Mouse (Mus musculus): ENCODE measurements around the gene Plaur. TPM values are rescaled to one million over a fixed set of nuclear protein-coding genes. Genes with fewer than 3 reads are reported as not detected.
A peak's percentile ranks its signal among the peaks of the same experiment; 100 is the strongest.

Plaur gene
- 1 to 10 TPM; 1.7 to 9.2 (median 2.6) TPM for total RNA-seq (2022)

GRCm38 (mm10) chr7:24462388-24463319, at the start of gene Plaur:
Gene Plaur (plus strand): TSS chr7:24462484.
- peak; percentile 71 for DNase-seq (ENCODE audit: low spot score)

GRCm38 (mm10) chr7:24413630-24414029, 48.7 kb upstream of the Plaur start:
- DNase-seq (ENCODE audit: low spot score), result no peak

GRCm38 (mm10) chr7:24415261-24415660, 47.0 kb upstream of the Plaur start:
- no peak for DNase-seq (ENCODE audit: low spot score)

GRCm38 (mm10) chr7:24419579-24419978, 42.7 kb upstream of the Plaur start:
- DNase-seq (ENCODE audit: low spot score), result no peak

GRCm38 (mm10) chr7:24421648-24422047, 40.6 kb upstream of the Plaur start:
- DNase-seq (ENCODE audit: low spot score), result no peak

GRCm38 (mm10) chr7:24422251-24422650, 40.0 kb upstream of the Plaur start:
- DNase-seq (ENCODE audit: low spot score), result no peak

GRCm38 (mm10) chr7:24423107-24423763, 39.0 kb upstream of the Plaur start:
- no peak for DNase-seq (ENCODE audit: low spot score)

GRCm38 (mm10) chr7:24423956-24424732, 38.1 kb upstream of the Plaur start:
- DNase-seq (ENCODE audit: low spot score), result peak; percentile 46

- DNase-seq (ENCODE audit: low spot score), result no peak
Observed at GRCm38 (mm10) chr7:24425919-24426318, 36.4 kb upstream of the Plaur start.

GRCm38 (mm10) chr7:24427168-24427567, 35.1 kb upstream of the Plaur start:
- DNase-seq (ENCODE audit: low spot score), result no peak

GRCm38 (mm10) chr7:24428725-24429124, 33.6 kb upstream of the Plaur start:
- DNase-seq (ENCODE audit: low spot score), result no peak

- peak; percentile 20 for DNase-seq (ENCODE audit: low spot score)
Observed at GRCm38 (mm10) chr7:24429413-24430112, 32.7 kb upstream of the Plaur start.

GRCm38 (mm10) chr7:24430551-24431345, 31.5 kb upstream of the Plaur start:
- no peak for DNase-seq (ENCODE audit: low spot score)

GRCm38 (mm10) chr7:24431713-24432112, 30.6 kb upstream of the Plaur start:
- DNase-seq (ENCODE audit: low spot score), result no peak

- DNase-seq (ENCODE audit: low spot score), result no peak
Observed at GRCm38 (mm10) chr7:24435305-24435704, 27.0 kb upstream of the Plaur start.

GRCm38 (mm10) chr7:24437981-24438380, 24.3 kb upstream of the Plaur start:
- DNase-seq (ENCODE audit: low spot score), result no peak

- DNase-seq (ENCODE audit: low spot score), result no peak
Observed at GRCm38 (mm10) chr7:24439191-24439590, 23.1 kb upstream of the Plaur start.

GRCm38 (mm10) chr7:24439891-24440290, 22.4 kb upstream of the Plaur start:
- DNase-seq (ENCODE audit: low spot score), result no peak

- peak; percentile 65 for DNase-seq (ENCODE audit: low spot score)
Observed at GRCm38 (mm10) chr7:24441785-24442184, 20.5 kb upstream of the Plaur start.

- DNase-seq (ENCODE audit: low spot score), result no peak
Observed at GRCm38 (mm10) chr7:24442313-24442712, 20.0 kb upstream of the Plaur start.

Measured in heart, adult 8-10 months (tissue).